Mouse (Mus musculus) adrenal gland, adult (tissue): ENCODE measurements around the gene S1pr4.

ENCODE experiments used
- DNase-seq, 2 experiments: peaks; one replicate each; pipeline ENCODE4 v3.0.0; 2022 to 2023; ENCODE audit warnings: low spot score in 1 of 2; ENCODE audit not compliant: inconsistent age in 2 of 2

Gene S1pr4

DNA sequence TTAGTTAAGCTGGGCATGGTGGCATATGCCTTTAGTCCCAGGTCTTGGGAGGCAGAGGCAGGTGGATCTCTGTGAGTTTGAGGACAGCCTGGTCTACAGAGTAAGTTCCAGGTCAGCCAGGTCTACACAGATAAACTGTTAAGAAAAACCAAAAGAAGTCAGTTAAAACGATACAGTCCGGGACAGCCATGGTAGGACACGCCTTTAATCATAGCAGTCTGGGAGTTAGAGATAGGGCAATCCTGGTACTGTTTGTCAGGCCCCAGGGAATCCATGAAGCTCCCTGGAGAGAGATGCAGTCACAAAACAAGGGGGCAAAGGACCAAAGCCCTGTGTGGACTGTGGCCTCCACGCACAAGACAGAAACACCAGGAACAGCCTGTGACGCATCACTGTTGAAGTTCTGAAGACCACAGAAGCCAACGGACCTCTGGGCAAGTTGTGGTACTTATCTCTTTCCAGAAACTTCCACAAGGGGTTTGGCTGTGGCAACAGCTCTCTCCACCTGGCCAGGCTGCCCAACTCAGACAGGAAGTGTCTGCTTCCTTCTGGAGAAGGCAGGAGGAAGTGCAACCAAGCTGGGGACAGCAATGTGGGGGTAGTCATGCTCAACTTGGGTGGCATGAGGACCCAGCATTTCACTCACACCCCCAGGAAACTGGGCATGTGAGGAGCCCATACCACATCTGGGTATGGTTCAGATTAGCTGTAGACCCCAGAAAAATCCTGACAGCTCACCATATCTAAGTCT lies 19.5 kb upstream of the S1pr4 start:
- DNase-seq, result no peak

GRCm38 (mm10) chr10:81518546-81518945 lies 18.6 kb upstream of the S1pr4 start:
- DNase-seq, result peak; percentile 62 to 88

DNA sequence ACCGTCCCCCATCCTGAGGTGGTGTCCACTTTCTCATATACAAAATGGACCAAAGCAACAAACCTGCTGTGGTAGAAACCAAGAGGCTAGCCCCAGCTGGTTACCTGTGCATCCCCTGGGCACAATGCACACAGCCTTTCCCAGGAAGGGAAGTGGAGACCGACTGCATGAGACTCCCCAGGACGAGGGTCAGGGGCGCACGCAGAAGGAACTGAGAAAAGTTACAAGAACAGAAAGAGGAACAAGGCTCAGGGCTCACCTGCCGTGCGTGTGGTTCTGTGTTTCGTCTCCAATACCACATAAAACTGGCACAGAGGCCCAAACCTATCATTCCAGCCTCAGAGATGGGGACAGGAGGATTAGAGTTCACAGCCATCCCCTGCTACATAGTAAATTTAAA lies 17.3 kb upstream of the S1pr4 start:
- no peak for DNase-seq

DNA sequence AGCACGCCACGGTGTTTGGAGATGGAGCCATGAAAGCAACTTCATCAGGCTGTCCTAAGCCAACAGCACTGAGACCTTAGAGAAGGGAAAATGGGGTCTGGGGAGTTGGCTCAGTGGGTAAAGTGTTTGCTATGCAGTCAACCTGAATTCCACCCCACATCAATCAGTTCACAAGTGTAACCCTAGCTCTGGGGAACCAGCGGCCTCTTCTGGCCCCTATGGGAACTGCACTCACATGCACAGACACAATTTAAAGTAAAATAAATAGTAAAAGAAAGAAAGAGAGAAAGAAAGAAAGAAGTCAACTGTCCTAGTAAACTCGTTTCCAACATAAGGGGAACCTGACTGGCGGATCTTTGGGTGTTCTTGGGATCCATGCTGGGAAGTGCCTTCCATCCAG lies 13.9 kb upstream of the S1pr4 start:
- DNase-seq, result no peak

- no peak for DNase-seq
Measured at GRCm38 (mm10) chr10:81510246-81510810, 10.4 kb upstream of the S1pr4 start.

DNA sequence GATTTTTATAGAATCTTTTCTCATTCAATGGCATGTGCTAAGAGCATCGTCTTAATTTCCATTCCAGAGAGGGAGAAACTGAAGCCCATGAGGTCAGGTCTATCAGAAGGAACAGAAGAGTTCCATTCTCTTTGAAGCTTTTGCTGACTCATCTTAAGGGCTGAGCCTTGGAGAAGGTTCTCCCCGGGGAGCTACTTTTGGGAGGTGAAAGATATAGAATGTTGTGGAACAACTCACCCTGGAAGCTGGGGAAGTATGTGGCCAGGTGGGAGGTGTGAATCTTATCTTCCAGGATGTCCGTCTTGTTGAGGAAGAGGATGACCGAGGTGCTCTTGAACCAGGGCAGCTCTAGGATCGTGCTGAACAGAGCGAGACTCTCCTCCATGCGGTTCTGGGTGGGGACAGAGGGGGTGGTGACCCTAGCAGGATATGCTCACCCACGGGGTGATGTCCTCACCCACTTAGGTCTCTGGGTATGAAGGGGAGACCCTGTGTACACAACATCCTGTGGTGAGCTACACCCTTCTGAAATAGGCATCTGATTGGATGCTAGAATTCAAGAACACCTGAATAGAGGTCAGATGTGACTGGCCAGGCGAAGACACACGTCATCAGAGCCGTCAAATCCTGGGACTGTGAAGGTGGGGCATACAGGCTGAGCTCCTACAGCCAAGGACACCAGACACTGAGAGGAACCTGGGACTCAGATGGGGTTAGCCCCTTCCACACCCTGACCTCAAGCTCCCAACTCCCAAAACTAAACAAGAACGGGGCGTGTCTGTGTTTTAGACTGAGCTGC lies 8.0 kb upstream of the S1pr4 start:
- DNase-seq, result no peak

DNA sequence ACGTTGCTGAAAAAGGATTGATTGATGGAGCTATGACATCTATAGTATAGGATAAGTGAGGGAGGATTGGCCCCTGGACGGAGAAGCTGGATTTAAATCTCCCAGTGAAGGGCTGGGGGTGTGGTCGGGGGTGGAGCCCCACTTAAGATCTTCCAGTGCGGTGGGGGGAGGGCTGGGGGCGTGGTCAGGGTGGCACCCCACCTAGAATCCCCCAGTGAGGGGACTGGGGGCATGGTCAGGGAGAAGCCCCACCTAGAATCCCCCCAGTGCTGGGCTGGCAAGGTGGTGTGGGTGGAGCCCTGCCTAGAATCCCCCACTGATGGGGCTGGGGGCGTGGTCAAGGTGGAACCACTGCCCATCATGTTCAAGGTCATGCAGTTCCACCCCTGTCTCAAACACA lies 7.2 kb upstream of the S1pr4 start:
- no peak for DNase-seq

DNA sequence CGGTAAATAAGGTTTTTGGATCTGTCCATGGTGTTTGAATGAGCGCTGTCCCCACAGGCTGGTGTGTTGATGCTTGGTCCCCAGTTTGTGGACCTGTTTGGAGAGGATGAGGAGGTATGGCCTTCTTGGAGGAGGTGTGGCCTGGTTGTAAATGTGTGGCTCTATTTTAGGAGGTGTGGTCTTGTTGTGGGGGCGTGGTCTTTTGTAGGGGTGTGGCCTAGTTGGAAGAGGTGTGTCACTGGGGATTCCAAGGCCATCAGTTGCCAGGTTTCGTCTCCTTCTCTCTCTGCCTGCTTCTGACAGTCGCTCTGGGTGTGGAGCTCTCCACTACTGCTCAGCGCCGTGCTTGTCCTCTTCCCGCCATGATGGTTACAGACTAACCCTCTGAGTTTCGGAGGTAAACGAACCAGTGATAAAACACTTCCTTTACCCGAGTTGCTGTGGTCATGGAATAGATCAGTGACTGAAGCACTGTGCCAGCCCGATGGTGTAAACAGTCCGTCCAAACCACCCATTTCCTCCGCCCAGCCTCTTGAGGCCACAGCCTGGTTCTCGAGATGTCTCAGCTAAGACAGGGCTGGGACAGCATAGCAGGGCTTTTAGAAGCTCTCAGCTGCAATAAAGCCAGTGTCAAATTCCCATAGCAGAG lies 5.2 kb upstream of the S1pr4 start:
- DNase-seq, result no peak

- DNase-seq, result peak; percentile 85 to 96
Measured at GRCm38 (mm10) chr10:81502658-81503057, 2.7 kb upstream of the S1pr4 start.

- DNase-seq, result no peak
Measured at GRCm38 (mm10) chr10:81501863-81502262, 1.9 kb upstream of the S1pr4 start.

DNA sequence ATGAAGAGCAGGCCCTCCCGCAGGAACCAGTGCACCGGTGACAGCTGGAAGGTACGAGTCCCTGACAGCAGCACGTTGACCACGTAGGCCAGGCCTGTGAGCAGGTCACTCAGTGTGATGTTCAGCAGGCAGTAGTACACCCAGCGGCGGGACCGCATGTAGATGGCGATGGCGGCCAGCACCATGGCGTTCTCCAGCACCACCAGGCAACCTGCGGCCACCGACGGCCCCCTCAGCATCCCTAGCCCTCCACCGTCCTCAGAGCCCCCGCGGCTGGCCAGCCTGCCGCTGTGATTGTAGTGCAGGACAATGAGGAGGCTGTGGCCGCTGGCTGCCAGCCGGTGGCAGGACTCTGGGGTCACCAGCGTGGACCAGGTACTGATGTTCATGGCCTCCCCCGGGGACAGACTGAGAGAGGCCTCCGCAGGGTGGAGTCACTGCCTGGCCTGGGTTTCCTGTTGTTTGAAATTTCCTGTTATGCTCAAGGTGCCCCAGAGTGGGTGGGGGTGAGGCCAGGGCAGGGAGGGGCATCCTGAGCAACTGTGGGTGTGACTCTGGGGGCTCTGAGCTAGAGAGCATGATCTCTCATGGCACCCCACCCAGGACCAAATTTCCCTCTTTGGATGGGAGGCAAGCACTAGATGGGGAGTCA lies 556 bp downstream of the S1pr4 start:
- peak; percentile 51 to 64 for DNase-seq

DNA sequence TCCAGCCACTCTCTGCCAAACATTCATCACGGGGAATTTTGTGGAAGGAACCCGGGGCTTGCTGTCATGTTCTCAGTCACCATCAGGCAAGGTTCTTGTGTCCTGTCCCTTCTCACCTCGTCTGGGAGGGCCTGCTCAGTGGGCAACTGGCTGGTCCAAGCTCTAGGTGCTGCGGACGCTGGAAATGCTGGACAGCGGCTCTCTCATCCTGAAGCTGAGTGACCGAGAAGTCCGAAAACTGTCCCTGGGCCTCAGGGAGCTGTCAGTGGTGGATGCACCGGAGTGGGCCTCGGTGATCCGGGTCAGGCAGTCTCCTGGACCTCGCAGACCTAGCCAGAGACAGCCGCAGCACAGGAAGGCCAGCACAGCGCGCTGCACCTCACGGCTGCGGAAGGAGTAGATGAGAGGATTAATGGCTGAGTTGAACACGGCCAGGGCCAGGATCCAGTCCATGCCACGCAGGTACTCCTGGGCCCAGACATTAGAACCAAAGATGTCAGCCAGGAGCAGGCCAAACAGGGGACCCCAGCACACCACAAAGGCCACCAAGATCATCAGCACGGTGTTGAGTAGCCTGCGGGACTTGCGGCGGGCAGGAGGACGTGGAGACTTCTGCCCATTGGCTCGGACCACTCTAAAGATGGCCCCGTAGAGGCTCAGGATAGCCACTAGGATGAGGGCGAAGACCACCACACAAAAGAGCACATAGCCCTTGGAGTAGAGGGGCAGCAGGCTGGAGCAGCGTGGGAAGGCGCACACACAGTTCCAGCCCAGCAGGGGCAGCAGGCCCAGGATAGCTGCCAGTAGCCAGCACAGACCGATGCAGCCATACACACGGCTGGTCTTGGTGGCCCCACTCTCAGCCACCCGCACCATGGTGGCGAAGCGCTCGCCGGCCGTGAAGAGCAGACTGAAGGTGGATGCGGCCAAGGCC lies 1.3 kb downstream of the S1pr4 start:
- no peak for DNase-seq

DNA sequence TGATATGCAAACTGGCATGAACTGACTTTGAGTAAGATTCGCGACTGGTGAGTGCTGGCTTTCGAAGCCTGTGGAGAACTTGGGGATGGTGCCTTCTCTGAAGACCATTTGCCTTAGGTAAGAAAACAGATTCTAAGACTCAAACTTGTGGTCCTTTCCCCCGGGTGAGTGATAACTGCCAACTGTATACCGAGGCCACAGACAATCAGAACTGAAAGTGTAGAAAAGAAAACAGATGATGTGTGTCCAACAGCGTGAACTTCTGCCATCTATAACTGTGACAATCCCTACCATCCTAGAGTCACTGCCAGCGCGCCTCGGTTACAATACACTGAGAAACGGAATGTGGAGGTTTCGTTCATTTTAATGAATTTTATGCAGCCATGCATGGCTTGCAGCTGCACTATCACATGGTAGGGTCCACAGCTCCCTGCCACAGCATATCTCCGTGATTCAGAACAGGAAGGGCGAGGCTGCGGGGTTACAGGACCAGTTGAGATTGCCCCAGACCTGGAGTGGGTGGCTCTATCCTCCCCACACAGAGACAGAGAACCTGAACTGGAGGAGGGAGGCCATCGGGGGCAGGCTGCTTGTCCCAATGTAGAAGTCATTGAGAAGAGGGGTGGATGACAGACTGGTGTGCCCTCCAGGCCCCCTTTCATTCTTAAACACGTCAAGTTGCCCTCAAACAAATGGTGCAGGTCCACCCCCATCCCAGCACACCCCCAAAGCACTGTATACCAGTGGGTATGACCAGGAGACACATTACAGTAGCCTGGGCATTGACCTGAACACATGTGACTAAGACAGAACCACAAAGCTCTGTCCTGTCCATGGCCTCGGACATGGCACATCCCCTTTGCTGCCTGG lies 2.3 kb downstream of the S1pr4 start:
- no peak for DNase-seq

DNA sequence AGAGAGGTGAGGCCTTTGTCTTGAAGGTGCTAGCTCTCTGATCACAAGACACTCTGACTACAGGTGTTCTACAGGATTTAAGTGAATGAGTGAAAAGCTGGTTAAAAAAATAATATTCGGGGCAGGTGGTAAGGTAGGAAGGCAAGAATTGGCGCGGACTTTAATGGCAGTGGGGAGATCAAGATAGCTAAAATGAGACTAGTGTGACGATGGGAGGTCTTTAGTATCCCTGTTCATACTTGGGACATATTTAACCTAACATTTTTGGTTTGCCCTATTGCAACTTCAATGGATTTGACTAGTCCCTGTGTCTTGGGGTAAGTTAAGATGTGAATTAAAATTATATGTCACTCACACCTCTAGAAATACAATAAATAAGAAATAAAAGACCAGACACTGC lies 3.0 kb downstream of the S1pr4 start:
- DNase-seq, result no peak

GRCm38 (mm10) chr10:81496264-81496901 lies 3.5 kb downstream of the S1pr4 start, which contains the start of gene Ncln:
Gene Ncln (minus strand): TSS chr10:81496392.
- peak; percentile 98 to 99 for DNase-seq

- DNase-seq, result no peak
Measured at GRCm38 (mm10) chr10:81495616-81496263, 4.2 kb downstream of the S1pr4 start.

DNA sequence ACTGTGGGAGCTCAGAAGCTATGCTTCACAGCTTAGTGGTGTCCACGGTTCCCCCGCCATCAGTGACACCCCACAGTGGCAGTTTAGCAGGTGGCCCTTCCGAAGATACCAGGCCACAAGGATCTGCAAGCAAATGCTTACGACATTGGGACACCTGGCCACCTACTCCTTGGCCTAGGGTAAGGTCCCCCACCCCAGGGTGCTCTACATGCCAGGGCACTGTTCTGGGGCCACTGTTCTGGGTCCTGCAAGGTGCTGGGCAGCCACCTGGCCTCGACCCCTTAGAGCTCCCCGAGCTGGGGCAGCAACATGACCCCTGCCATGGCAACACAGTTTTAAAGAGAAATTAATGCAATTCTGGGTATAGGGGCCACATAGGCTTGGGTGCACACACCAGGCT lies 4.8 kb downstream of the S1pr4 start:
- no peak for DNase-seq
